Mouse (Mus musculus) lung, adult 10 weeks (tissue): ENCODE results near the gene Usp6nl. TPM values are rescaled to one million over a fixed set of nuclear protein-coding genes. Genes with fewer than 3 reads are reported as not detected.

Source experiments
- polyA plus RNA-seq: library from polyadenylated mRNA; stranded (reverse); fragments of 350-450 nt; fragmentation: Illumina TruSeq; extraction: RNeasy Lipid Tissue Mini Kit (QIAGEN cat#74804); gene quantifications from one replicate; pipeline ENCODE4 v1.2.3, GENCODE M21; 2014; ENCODE audit warnings: low read depth, low replicate concordance; ENCODE audit not compliant: insufficient read depth

Gene Usp6nl
- 6.1 TPM for polyA plus RNA-seq

GRCm38 (mm10) chr2:6322376-6322901 lies at the start of gene Usp6nl:
Gene Usp6nl (plus strand): TSS chr2:6322667.

Other genes starting within 250 kb of the Usp6nl start
- 3.6 TPM for gene Proser2, start 192.5 kb upstream of the Usp6nl start, polyA plus RNA-seq
- gene Echdc3, start 109.6 kb upstream of the Usp6nl start, polyA plus RNA-seq: 7.7 TPM